Mouse (Mus musculus): Measurements from ENCODE around the gene Rgs9. TPM values are rescaled to one million over a fixed set of nuclear protein-coding genes. Genes with fewer than 3 reads are reported as not detected.

The Rgs9 gene
- polyA plus RNA-seq, 1 experiment from 2014 or later: 2.8 TPM

Other genes with a start within 250 kb of the Rgs9 start
- not detected in 2 replicates for gene E030025P04Rik, start 153.8 kb downstream of the Rgs9 start, polyA plus RNA-seq (2014; fragmentation: Nextera tagmentation; extraction: Ambion mirVana)
- gene Gna13, start 64.7 kb upstream of the Rgs9 start, polyA plus RNA-seq (2014; fragmentation: Nextera tagmentation; extraction: Ambion mirVana): 25.4 and 27.5 TPM in 2 replicates
- gene 9930022D16Rik, start 115.8 kb upstream of the Rgs9 start, polyA plus RNA-seq (2014; fragmentation: Nextera tagmentation; extraction: Ambion mirVana): not detected in 2 replicates
- gene Amz2, start 127.8 kb upstream of the Rgs9 start, polyA plus RNA-seq (2014; fragmentation: Nextera tagmentation; extraction: Ambion mirVana): 44.8 and 50.1 TPM in 2 replicates
- 1.6 and 2.2 TPM in 2 replicates for gene Arsg, start 175.2 kb upstream of the Rgs9 start, polyA plus RNA-seq (2014; fragmentation: Nextera tagmentation; extraction: Ambion mirVana)
- gene Slc16a6, start 175.5 kb upstream of the Rgs9 start, polyA plus RNA-seq (2014; fragmentation: Nextera tagmentation; extraction: Ambion mirVana): 2.9 and 3.6 TPM in 2 replicates

Measured in limb, embryonic 11.5 days (tissue).